Mouse (Mus musculus): ENCODE measurements around the gene Rps4x.

Gene Rps4x

GRCm38 (mm10) chrX:102188712-102189497 is at the start of gene Rps4x:
Gene Rps4x, minus strand, starts transcription at chrX:102189394.
- DNase-seq = peak; percentile 70

- DNase-seq = peak; percentile 2
Measured at GRCm38 (mm10) chrX:102219126-102219525, 29.9 kb upstream of the Rps4x start.

GRCm38 (mm10) chrX:102215356-102215755 is 26.2 kb upstream of the Rps4x start:
- DNase-seq = peak; percentile 6

GRCm38 (mm10) chrX:102190840-102191239 is 1.6 kb upstream of the Rps4x start:
- DNase-seq = no peak

- DNase-seq = no peak
Measured at GRCm38 (mm10) chrX:102189581-102189980, 387 bp upstream of the Rps4x start.

GRCm38 (mm10) chrX:102187023-102187699 is 2.0 kb downstream of the Rps4x start:
- DNase-seq = no peak

- no peak for DNase-seq
Measured at GRCm38 (mm10) chrX:102182575-102182974, 6.6 kb downstream of the Rps4x start.

GRCm38 (mm10) chrX:102175538-102176287 is 13.5 kb downstream of the Rps4x start:
- DNase-seq = no peak

- DNase-seq = no peak
Measured at GRCm38 (mm10) chrX:102170900-102171299, 18.3 kb downstream of the Rps4x start.

- no peak for DNase-seq
Measured at GRCm38 (mm10) chrX:102170135-102170534, 19.1 kb downstream of the Rps4x start.

GRCm38 (mm10) chrX:102169724-102170123 is 19.5 kb downstream of the Rps4x start:
- DNase-seq = no peak

- DNase-seq = no peak
Measured at GRCm38 (mm10) chrX:102166986-102167385, 22.2 kb downstream of the Rps4x start.

- no peak for DNase-seq
Measured at GRCm38 (mm10) chrX:102166521-102166920, 22.7 kb downstream of the Rps4x start.

- no peak for DNase-seq
Measured at GRCm38 (mm10) chrX:102163529-102163928, 25.7 kb downstream of the Rps4x start.

- DNase-seq = no peak
Measured at GRCm38 (mm10) chrX:102163096-102163495, 26.1 kb downstream of the Rps4x start.

GRCm38 (mm10) chrX:102160528-102160927 is 28.7 kb downstream of the Rps4x start:
- no peak for DNase-seq

- DNase-seq = no peak
Measured at GRCm38 (mm10) chrX:102159778-102160177, 29.4 kb downstream of the Rps4x start.

GRCm38 (mm10) chrX:102157423-102157791 is 31.8 kb downstream of the Rps4x start:
- no peak for DNase-seq

- peak; percentile 95 for DNase-seq
Measured at GRCm38 (mm10) chrX:102156618-102157422, 32.4 kb downstream of the Rps4x start, which contains the start of gene Ercc6l. Gene Ercc6l, minus strand, starts transcription at chrX:102157091.

- DNase-seq = no peak
Measured at GRCm38 (mm10) chrX:102141157-102141556, 48.0 kb downstream of the Rps4x start.

Measured in cerebellum, adult 9-11 months (tissue).